Comparison of ENCODE assay signal across 9 mouse cellular contexts in the genomic region with DNA sequence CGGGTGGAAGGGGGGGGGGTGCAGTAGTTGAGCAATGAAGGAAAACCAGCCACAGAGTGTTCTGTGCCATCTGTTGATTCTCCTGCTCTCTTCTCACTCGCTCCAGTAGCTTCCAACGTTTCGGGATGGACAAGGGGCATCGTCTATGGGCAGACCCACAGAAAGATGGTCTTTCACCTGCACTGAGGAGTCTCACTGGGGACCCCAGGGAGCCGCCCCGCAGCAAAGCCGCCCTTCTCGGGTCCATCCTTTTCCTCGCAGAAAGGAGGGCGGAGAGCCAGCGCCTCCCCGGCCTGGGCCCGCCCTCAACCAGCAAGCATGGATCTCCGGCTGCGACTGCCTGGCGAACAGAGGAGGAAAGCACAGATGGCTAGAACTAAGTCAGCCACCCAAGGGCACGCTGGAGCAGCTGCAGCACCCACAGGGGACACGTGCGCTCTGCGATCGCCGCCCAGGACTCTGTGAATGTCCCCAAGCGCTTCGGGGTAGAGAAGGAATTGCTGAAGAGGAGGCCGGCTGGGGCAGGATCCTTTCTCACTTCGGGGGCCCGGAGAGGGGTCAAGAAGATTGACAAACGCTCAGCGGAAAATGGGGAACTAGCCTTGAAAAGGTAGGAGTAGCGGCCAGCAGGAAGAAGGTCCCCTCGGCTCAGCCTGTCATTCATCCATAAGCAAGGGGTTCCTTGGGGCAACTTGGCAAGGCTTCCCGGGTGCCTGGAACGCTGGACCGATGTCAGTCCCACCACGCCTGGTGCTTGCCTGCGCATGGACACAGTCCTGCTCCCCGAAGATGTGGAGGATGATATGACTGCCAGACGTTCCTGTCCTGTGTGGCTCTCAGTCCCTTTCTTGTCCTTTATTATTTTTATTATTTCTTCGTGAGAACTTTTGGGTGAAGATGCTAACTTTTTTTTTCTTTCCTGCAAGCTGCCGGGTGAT. TPM values are rescaled to one million over a fixed set of nuclear protein-coding genes. Genes with fewer than 3 reads are reported as not detected.
A peak's percentile ranks its signal among the peaks of the same experiment; 100 is the strongest.
DNase-seq lines count a peak whose midpoint lies in the region; TF ChIP-seq lines count a peak whose summit lies in the region.
"Had no signal": no experiment of that assay in that cellular context is flagged by ENCODE, and none has a peak within 500 bp of the region (broad histone marks: within the 10 kb centered on the region; RNA-seq: fewer than 3 reads in every experiment).

A gene (plus strand): TSS at position 117 of the 938 bp plus-strand sequence.

- in situ Hi-C loops in ES-E14 (cut with MboI; ENCODE audit: low sequenced_read_pairs in 2 of 2, unreplicated experiment in 2 of 2): no loop called here

- no peaks in the 10 kb centered on the region for H3K36me3 ChIP-seq in ES-E14 (ENCODE audit: control insufficient read depth, insufficient read depth, low read length, poor library complexity, severe bottlenecking)
- H3K36me3 ChIP-seq in midbrain, embryonic 10.5 days: no peaks in the 10 kb centered on the region

- intact Hi-C loops in heart, postnatal 36 days (cut with DNase I): no loop called here
- intact Hi-C loops in left cerebral cortex, adult 2 months (cut with DNase I): loop anchor here (1.0 to 2.0 kb wide), 2 partner anchors 21 to 37 kb away; no protein-coding TSS in a partner anchor

- DNase-seq in ES-E14 (ENCODE audit: low read depth, low spot score): no peak
- peak; percentile 8 for DNase-seq in c-Kit-positive CD71-negative TER-119-negative erythroid progenitor cells, embryonic 14.5 days (ENCODE audit: low read depth)
- DNase-seq in forelimb bud, embryonic 11.5 days (ENCODE audit: low read depth, low spot score): peak; percentile 35
- peak; percentile 53 to 71 for DNase-seq in heart, postnatal 36 days
- peak; percentile 30 to 54 for DNase-seq in left cerebral cortex, adult 2 months (ENCODE audit: extremely low spot score in 1 of 2, low spot score in 2 of 2)
- DNase-seq in midbrain, embryonic 10.5 days (ENCODE audit: low spot score): peak; percentile 56
- DNase-seq in skeletal muscle tissue, adult 2 months (ENCODE audit: low read depth, low spot score): peak; percentile 27
- DNase-seq in thymus, postnatal 25 days: no peak

- peaks cover 21% of the 10 kb centered on the region for H3K27me3 ChIP-seq in midbrain, embryonic 10.5 days (ENCODE audit: low read depth, poor library complexity, severe bottlenecking)

- H3K27ac ChIP-seq in ES-E14 (ENCODE audit: insufficient read depth, low read depth, low read length, poor library complexity, severe bottlenecking): no peak within 1 kb of the TSS
- H3K27ac ChIP-seq in left cerebral cortex, adult 2 months: no peak within 1 kb of the TSS
- peak within 1 kb of the TSS; percentile 67 for H3K27ac ChIP-seq in midbrain, embryonic 10.5 days (replicated peaks)

- 18% methylated on average over 41 of the region's 41 CpGs for WGBS in midbrain, embryonic 10.5 days

- H3K9me3 ChIP-seq in ES-E14 (ENCODE audit: control insufficient read depth, insufficient read depth, low read depth, low read length): no peaks in the 10 kb centered on the region
- no peaks in the 10 kb centered on the region for H3K9me3 ChIP-seq in midbrain, embryonic 10.5 days (replicated peaks)

- H3K4me3 ChIP-seq in ES-E14 (ENCODE audit: insufficient read depth in 1 of 2, low read depth in 1 of 2, low read length in 2 of 2, poor library complexity in 1 of 2, severe bottlenecking in 1 of 2): peak within 1 kb of the TSS; percentile 45 to 54; a peak in 3 of 4 replicates
- H3K4me3 ChIP-seq in left cerebral cortex, adult 2 months: peak within 1 kb of the TSS; percentile 49
- peak within 1 kb of the TSS; percentile 57 for H3K4me3 ChIP-seq in midbrain, embryonic 10.5 days

- TF ChIP-seq CTCF in left cerebral cortex, adult 2 months (IDR thresholded peaks at IDR 0.05): no peak

- peaks cover 0 to 2% of the 10 kb centered on the region in 2 experiments; a peak in 1 of 4 replicates for H3K4me1 ChIP-seq in ES-E14 (ENCODE audit: control insufficient read depth in 2 of 2, insufficient read depth in 2 of 2, low read length in 2 of 2, poor library complexity in 1 of 2)
- peaks cover 9% of the 10 kb centered on the region for H3K4me1 ChIP-seq in midbrain, embryonic 10.5 days

- peak within 1 kb of the TSS; percentile 43 for H3K9ac ChIP-seq in ES-E14 (ENCODE audit: insufficient read depth, low read depth, low read length, poor library complexity, severe bottlenecking)

TF ChIP-seq in ES-E14, 5 proteins besides CTCF, POLR2A, EP300 and RAD21:
- no peak for TF ChIP-seq ZNF384 (IDR thresholded peaks at IDR 0.05; ENCODE audit: low read depth, low read length)
- no peak for TF ChIP-seq HCFC1 (IDR thresholded peaks at IDR 0.05; ENCODE audit: borderline replicate concordance, insufficient read depth, low read length)
- no peak for TF ChIP-seq MAFK (IDR thresholded peaks at IDR 0.05; ENCODE audit: insufficient read depth, low read depth, low read length)
- no peak for TF ChIP-seq ZC3H11A (IDR thresholded peaks at IDR 0.05; ENCODE audit: borderline replicate concordance, low read depth, low read length)
- no peak for TF ChIP-seq CHD2 (IDR thresholded peaks at IDR 0.05; ENCODE audit: low read depth, low read length)

RNA-seq across cellular contexts. Expression of the gene that starts here (rescaled TPM):
- 0.05 and 0.09 TPM in 2 replicates for total RNA-seq in ES-E14 (2012; rRNA removed)
- total RNA-seq in heart, postnatal 36 days (2021): under 1 TPM; 0.30 to 0.31 TPM
- total RNA-seq in left cerebral cortex, adult 2 months (2021): 1 to 10 TPM; 2.8 to 2.9 TPM
- 0.05 and 0.12 TPM in 2 replicates for polyA plus RNA-seq in midbrain, embryonic 10.5 days (2016; fragmentation: Nextera tagmentation; extraction: Ambion mirVana)
- total RNA-seq: neutrophil, adult 5-6 weeks had no signal

Comparison
In these comparisons a context has a peak if more than half of its experiments do, and no peak if none do; other contexts are left out.
1. Peak in DNase-seq in heart, postnatal 36 days; RNA of the gene not detected or under 1 TPM.
2. Peak in DNase-seq, H3K4me3 ChIP-seq and H3K27ac ChIP-seq in midbrain, embryonic 10.5 days; RNA of the gene not detected or under 1 TPM.
3. DNase-seq: peak in c-Kit-positive CD71-negative TER-119-negative erythroid progenitor cells, embryonic 14.5 days (single experiment), forelimb bud, embryonic 11.5 days (single experiment), left cerebral cortex, adult 2 months (2 of 2) and skeletal muscle tissue, adult 2 months (single experiment); none in ES-E14 (single experiment) and thymus, postnatal 25 days (single experiment).
4. Peak in every context shown above with its lines, with median percentiles within 50 percentile points of each other: H3K4me3 ChIP-seq.